Mouse (Mus musculus) cerebellum, adult 2 months (tissue): Measurements from ENCODE around the gene Mapk8ip2.

Source experiments
- CTCF ChIP-seq: fragments of 200-500 bp; IDR thresholded peaks from 2 replicates; pipeline ENCODE4 v1.5.1; 2011; ENCODE audit warnings: low read depth, mild to moderate bottlenecking, control low read depth, low read length, moderate library complexity, borderline replicate concordance; ENCODE audit not compliant: insufficient read depth
- POLR2A ChIP-seq: fragments of 200-500 bp; IDR thresholded peaks from 2 replicates; pipeline ENCODE4 v1.6.1; 2011; ENCODE audit warnings: low read length, control low read depth, borderline replicate concordance; ENCODE audit not compliant: insufficient read depth

DNA sequence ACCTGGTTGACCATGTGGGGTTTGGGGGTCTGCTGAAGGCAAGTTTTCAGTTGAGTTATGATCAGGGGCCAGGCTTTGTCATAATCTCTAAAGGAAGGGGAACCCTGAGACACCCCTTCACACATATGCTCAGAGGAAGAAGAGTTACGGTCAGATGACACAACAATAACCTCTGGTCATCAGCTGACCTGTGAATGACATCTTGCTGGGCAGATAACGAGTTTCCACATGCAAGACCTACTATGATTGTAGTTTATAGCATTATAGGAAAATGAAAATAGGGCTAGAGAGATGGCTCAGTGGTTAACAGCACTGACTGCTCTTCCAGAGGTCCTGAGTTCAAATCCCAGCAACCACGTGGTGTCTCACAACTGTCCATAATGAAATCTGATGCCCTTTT lies 24.9 kb downstream of the Mapk8ip2 start:
- TF ChIP-seq POLR2A (no peak), CTCF (no peak)
